Mouse (Mus musculus): Measurements from ENCODE around the gene Slc37a4.
"Not testable (repeated sequence)": the region's sequence is repeated elsewhere in the genome, so short reads cannot be mapped to it uniquely, and the experiment has no call there.

The Slc37a4 gene

GRCm38 (mm10) chr9:44396684-44397411 lies at the start of gene Slc37a4:
TSS of gene Slc37a4 (plus strand) at chr9:44396852.
- DNase-seq, result peak; percentile 97

GRCm38 (mm10) chr9:44347166-44347565 lies 49.5 kb upstream of the Slc37a4 start:
- no peak for DNase-seq

- DNase-seq, result no peak
These were observed 49.0 kb upstream of the Slc37a4 start for GRCm38 (mm10) chr9:44347621-44348020.

GRCm38 (mm10) chr9:44348546-44348945 lies 48.1 kb upstream of the Slc37a4 start:
- no peak for DNase-seq

GRCm38 (mm10) chr9:44351396-44351795 lies 45.3 kb upstream of the Slc37a4 start:
- no peak for DNase-seq

GRCm38 (mm10) chr9:44352337-44352736 lies 44.3 kb upstream of the Slc37a4 start:
- DNase-seq, result no peak

GRCm38 (mm10) chr9:44353142-44353541 lies 43.5 kb upstream of the Slc37a4 start:
- no peak for DNase-seq

GRCm38 (mm10) chr9:44357207-44357606 lies 39.4 kb upstream of the Slc37a4 start:
- peak; percentile 30 for DNase-seq

GRCm38 (mm10) chr9:44361190-44361917 lies 35.3 kb upstream of the Slc37a4 start, which contains the start of gene Vps11:
TSS of gene Vps11 (minus strand) at chr9:44361670.
- peak; percentile 97 for DNase-seq

GRCm38 (mm10) chr9:44361931-44362330 lies 34.7 kb upstream of the Slc37a4 start:
- not testable (repeated sequence) for DNase-seq

GRCm38 (mm10) chr9:44364480-44364879 lies 32.2 kb upstream of the Slc37a4 start:
- peak; percentile 17 for DNase-seq

GRCm38 (mm10) chr9:44373386-44373785 lies 23.3 kb upstream of the Slc37a4 start:
- no peak for DNase-seq

- DNase-seq, result no peak
These were observed 20.5 kb upstream of the Slc37a4 start for GRCm38 (mm10) chr9:44376141-44376540.

GRCm38 (mm10) chr9:44377335-44377734 lies 19.3 kb upstream of the Slc37a4 start:
- not testable (repeated sequence) for DNase-seq

GRCm38 (mm10) chr9:44378153-44378730 lies 18.4 kb upstream of the Slc37a4 start:
- DNase-seq, result no peak

GRCm38 (mm10) chr9:44379054-44379834 lies 17.4 kb upstream of the Slc37a4 start, which contains the start of gene Hyou1:
TSS of gene Hyou1 (plus strand) at chr9:44379490.
- peak; percentile 100 for DNase-seq

- DNase-seq, result no peak
These were observed 16.8 kb upstream of the Slc37a4 start for GRCm38 (mm10) chr9:44379862-44380261.

- DNase-seq, result no peak
These were observed 12.1 kb upstream of the Slc37a4 start for GRCm38 (mm10) chr9:44384596-44384995.

GRCm38 (mm10) chr9:44387221-44387620 lies 9.4 kb upstream of the Slc37a4 start:
- peak; percentile 34 for DNase-seq

GRCm38 (mm10) chr9:44389273-44389672 lies 7.4 kb upstream of the Slc37a4 start:
- peak; percentile 63 for DNase-seq

GRCm38 (mm10) chr9:44391466-44391865 lies 5.2 kb upstream of the Slc37a4 start:
- peak; percentile 78 for DNase-seq

GRCm38 (mm10) chr9:44398087-44398486 lies 1.4 kb downstream of the Slc37a4 start:
- peak; percentile 88 for DNase-seq

GRCm38 (mm10) chr9:44398551-44398950 lies 1.9 kb downstream of the Slc37a4 start:
- DNase-seq, result no peak

Data from kidney, postnatal 14 days (tissue).